Mouse (Mus musculus) embryonic facial prominence, embryonic 11.5 days (tissue): ENCODE measurements at regions not wholly inside any gene's neighbourhood (a gene's known extent, or its start where the extent isn't known, plus 50 kb on each side); places are given as distances from the start of the nearest gene placed in this dataset.

Experiments
- ATAC-seq: fragments of 200-750 bp; cut with Nextera tagmentation; replicated peaks from 2 replicates; pipeline ENCODE4 v1.8.0; 2017; ENCODE audit warnings: low read depth; ENCODE audit not compliant: insufficient number of reproducible peaks, low FRiP score, low TSS enrichment
- DNase-seq: peaks from one replicate; pipeline ENCODE4 v3.0.0-alpha.2; 2015; ENCODE audit warnings: low spot score
- H3K27ac ChIP-seq: fragments of 300-500 bp; sonication (generic); replicated peaks from 2 replicates; pipeline ENCODE4 v1.5.1; 2014; ENCODE audit warnings: mild to moderate bottlenecking, low read depth, low read length, control low read depth
- H3K27me3 ChIP-seq: fragments of 300-500 bp; sonication (generic); 2 replicates; pipeline ENCODE4 v1.6.1; 2014; ENCODE audit warnings: mild to moderate bottlenecking, low read length, moderate library complexity, mixed read lengths; ENCODE audit not compliant: control insufficient read depth, insufficient read depth
- H3K36me3 ChIP-seq: fragments of 300-500 bp; sonication (generic); replicated peaks from 2 replicates; pipeline ENCODE4 v1.6.1; 2014; ENCODE audit warnings: low read depth, mild to moderate bottlenecking, low read length, moderate library complexity, mixed read lengths; ENCODE audit not compliant: control insufficient read depth, insufficient read depth
- H3K4me1 ChIP-seq: fragments of 300-500 bp; sonication (generic); 2 replicates; pipeline ENCODE4 v1.6.1; 2014; ENCODE audit warnings: low read length, mixed read lengths; ENCODE audit not compliant: control insufficient read depth, insufficient read depth
- H3K4me2 ChIP-seq: fragments of 300-500 bp; sonication (generic); 2 replicates; pipeline ENCODE4 v1.6.1; 2014; ENCODE audit warnings: low read depth, mild to moderate bottlenecking, control low read depth, low read length, moderate library complexity
- H3K4me3 ChIP-seq: fragments of 300-500 bp; sonication (generic); 2 replicates; pipeline ENCODE4 v1.5.1; 2014; ENCODE audit warnings: low read depth, low read length, control low read depth
- H3K9ac ChIP-seq: fragments of 300-500 bp; sonication (generic); replicated peaks from 2 replicates; pipeline ENCODE4 v1.6.1; 2014; ENCODE audit warnings: mild to moderate bottlenecking, control low read depth, low read length
- H3K9me3 ChIP-seq: fragments of 300-500 bp; sonication (generic); replicated peaks from 2 replicates; pipeline ENCODE4 v1.6.1; 2016; ENCODE audit warnings: mild to moderate bottlenecking, low read length, inconsistent platforms, mixed read lengths; ENCODE audit not compliant: control insufficient read depth
- WGBS: fragments of 180-500 bp; shearing (Covaris S2); extraction: QIAGEN DNeasy Blood & Tissue Kit; methylation state at CpG from one replicate; pipeline ENCODE4 v1.1.7; 2014; 5-methylcytosine and 5-hydroxymethylcytosine counted together

DNA sequence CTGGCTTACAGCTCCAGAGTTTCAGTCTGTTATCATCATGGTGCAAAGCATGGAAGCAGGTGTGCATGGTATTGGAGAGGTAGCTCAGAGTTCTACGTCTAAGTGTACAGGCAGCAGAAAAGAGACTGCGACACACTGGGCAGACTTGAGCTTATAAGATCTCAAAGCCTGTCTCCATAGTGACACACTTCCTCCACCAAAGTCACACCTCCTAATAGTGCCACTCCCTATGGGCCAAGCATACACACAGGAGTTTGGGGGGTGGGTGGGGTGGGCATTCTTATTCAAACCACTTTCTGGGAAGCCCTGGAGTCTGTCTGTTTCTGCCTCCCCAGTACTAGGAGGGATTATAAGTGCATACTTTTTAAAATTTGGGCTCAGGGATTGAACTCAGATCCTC lies 219.5 kb upstream of the Prok2 start:
- no peak for ATAC-seq
- no peak for DNase-seq
- Histone ChIP-seq H3K4me2 (no peak overlapping the region), H3K4me3 (no peak overlapping the region), H3K9ac (no peak overlapping the region), H3K36me3 (no peaks in the 10 kb centered on the region), H3K27me3 (no peaks in the 10 kb centered on the region), H3K27ac (no peak overlapping the region), H3K4me1 (no peaks in the 10 kb centered on the region), H3K9me3 (no peaks in the 10 kb centered on the region)
- 83% methylated on average over 2 of the region's 2 CpGs for WGBS

DNA sequence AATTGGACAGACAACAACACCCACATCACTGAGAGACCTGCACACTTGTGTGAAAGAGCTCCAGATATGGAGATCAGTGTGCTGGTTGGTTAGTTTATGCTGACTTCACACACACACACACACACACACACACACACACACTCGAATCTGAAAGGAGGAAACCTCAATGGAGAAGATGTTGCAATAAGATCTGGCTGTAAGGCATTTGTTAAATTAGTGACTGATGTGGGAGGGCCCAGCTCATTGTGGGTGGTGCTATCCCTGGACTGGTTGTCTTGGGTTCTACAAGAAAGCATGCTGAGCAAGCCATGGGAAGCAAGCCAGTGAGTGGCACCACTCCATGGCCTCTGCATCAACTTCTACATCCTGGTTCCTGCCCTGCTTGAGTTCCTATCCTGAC lies 216.8 kb upstream of the Prok2 start:
- H3K4me2 ChIP-seq, result no peak overlapping the region
- ATAC-seq (no peak), DNase-seq (no peak)
- H3K9ac ChIP-seq, result no peak overlapping the region
- H3K36me3 ChIP-seq, result no peaks in the 10 kb centered on the region
- H3K4me1 ChIP-seq, result no peaks in the 10 kb centered on the region
- no peak overlapping the region for H3K4me3 ChIP-seq
- H3K9me3 ChIP-seq, result no peaks in the 10 kb centered on the region
- WGBS, result 71% methylated on average over 1 of the region's 1 CpGs
- H3K27ac ChIP-seq, result no peak overlapping the region
- no peaks in the 10 kb centered on the region for H3K27me3 ChIP-seq

- Histone ChIP-seq H3K27me3 (no peaks in the 10 kb centered on the region), H3K36me3 (no peaks in the 10 kb centered on the region), H3K27ac (no peak overlapping the region), H3K9me3 (no peaks in the 10 kb centered on the region), H3K4me3 (no peak overlapping the region), H3K4me2 (no peak overlapping the region), H3K9ac (no peak overlapping the region), H3K4me1 (no peaks in the 10 kb centered on the region)
- DNase-seq (no peak), ATAC-seq (no peak)
- WGBS, result 63% methylated on average over 5 of the region's 5 CpGs
Observed at GRCm38 (mm10) chr6:99940118-99940517, 213.9 kb upstream of the Prok2 start.

DNA sequence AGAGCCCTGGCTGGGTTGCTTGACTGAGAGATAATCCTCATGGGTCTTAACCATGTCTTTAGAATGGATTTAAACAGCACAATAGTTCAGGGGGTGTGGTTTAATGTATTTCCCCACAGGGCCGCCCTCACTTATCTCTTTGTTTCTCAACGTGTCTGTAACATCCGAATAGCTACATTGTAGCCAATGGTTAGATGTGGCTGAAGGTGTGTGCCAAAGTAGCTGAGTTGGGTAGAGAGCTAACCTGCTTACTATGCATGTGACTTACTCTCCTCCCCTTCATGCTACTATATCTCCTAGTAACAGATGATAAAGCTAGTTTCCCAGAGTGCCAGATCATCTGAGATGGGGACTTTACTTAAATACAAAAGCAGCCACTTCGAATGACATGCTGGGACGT lies 213.2 kb upstream of the Prok2 start:
- Histone ChIP-seq H3K4me2 (no peak overlapping the region), H3K4me3 (no peak overlapping the region), H3K9me3 (no peaks in the 10 kb centered on the region), H3K27ac (no peak overlapping the region), H3K27me3 (no peaks in the 10 kb centered on the region), H3K4me1 (no peaks in the 10 kb centered on the region), H3K36me3 (no peaks in the 10 kb centered on the region), H3K9ac (no peak overlapping the region)
- no peak for DNase-seq
- 61% methylated on average over 5 of the region's 5 CpGs for WGBS
- no peak for ATAC-seq

DNA sequence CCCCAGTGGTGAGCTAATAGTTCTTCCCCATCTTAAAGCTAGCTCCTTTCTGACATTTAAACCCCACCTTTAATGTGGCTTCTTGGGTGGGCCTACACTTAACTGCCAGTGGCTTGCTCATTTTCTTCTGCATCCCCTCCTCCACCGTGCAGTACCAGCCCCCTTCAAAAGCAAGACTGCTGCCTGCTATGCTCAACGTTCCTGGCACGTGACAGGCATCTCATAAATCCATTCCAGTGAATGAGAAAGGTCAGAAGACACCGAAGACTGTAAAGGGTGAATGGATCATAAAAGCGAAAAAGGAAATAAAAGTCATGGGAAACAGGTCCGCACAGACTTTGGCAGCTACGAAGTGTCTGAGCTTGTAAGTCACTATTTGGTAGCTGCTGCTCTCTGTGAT lies 212.8 kb upstream of the Prok2 start:
- DNase-seq, result no peak
- Histone ChIP-seq H3K27ac (no peak overlapping the region), H3K9ac (no peak overlapping the region), H3K4me1 (no peaks in the 10 kb centered on the region), H3K36me3 (no peaks in the 10 kb centered on the region), H3K27me3 (no peaks in the 10 kb centered on the region), H3K4me2 (no peak overlapping the region), H3K4me3 (no peak overlapping the region), H3K9me3 (no peaks in the 10 kb centered on the region)
- 63% methylated on average over 7 of the region's 7 CpGs for WGBS
- no peak for ATAC-seq

DNA sequence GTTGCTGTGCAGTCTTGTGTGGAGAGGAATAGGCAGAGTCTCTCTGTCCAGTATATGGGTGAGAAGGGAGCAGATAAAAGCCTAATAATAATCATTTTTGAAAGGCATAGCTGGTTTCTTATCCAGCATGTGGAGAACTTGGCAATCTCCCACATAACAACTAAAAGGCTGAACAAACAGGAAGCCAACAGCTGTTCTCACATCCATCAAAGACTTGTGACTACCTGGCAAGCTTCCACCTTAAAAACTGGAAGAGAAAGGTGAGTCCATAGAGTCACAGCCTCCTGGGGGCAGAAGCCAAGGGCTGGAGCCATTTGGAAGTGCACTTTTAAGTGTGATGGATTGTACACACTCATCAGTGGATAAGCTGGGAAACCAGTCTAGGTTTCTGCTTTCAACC lies 210.5 kb upstream of the Prok2 start:
- Histone ChIP-seq H3K9me3 (no peaks in the 10 kb centered on the region), H3K27me3 (no peaks in the 10 kb centered on the region), H3K36me3 (no peaks in the 10 kb centered on the region), H3K4me3 (no peak overlapping the region), H3K4me1 (no peaks in the 10 kb centered on the region), H3K4me2 (no peak overlapping the region), H3K9ac (no peak overlapping the region), H3K27ac (no peak overlapping the region)
- ATAC-seq, result no peak
- no peak for DNase-seq

- Histone ChIP-seq H3K36me3 (no peaks in the 10 kb centered on the region), H3K4me2 (no peak overlapping the region), H3K27me3 (no peaks in the 10 kb centered on the region), H3K9me3 (no peaks in the 10 kb centered on the region), H3K4me3 (no peak overlapping the region), H3K9ac (no peak overlapping the region), H3K27ac (no peak overlapping the region), H3K4me1 (no peaks in the 10 kb centered on the region)
- DNase-seq, result no peak
- ATAC-seq, result no peak
- 82% methylated on average over 4 of the region's 4 CpGs for WGBS
Observed at GRCm38 (mm10) chr6:99935373-99935772, 209.2 kb upstream of the Prok2 start.

DNA sequence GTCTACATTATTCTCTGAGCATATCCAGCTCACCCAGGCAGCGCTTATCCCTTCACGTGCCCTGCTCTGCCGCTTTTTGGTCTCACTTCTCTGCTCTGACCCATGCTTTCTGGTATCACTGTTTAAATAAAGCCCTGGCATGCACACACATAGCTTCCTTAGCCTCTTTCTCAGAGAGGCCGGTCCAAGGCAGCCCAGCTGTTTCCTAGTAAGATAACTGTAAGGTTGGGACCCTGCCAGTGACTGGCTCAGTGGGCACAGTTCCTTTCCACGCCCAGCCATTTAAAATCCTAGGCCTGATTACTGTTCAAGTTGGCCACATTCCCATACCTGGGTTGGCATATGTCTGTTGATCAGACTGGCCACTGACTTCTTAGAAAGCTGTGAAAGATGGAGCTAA lies 208.2 kb upstream of the Prok2 start:
- Histone ChIP-seq H3K36me3 (no peaks in the 10 kb centered on the region), H3K27ac (no peak overlapping the region), H3K4me2 (no peak overlapping the region), H3K4me3 (no peak overlapping the region), H3K9me3 (no peaks in the 10 kb centered on the region), H3K27me3 (no peaks in the 10 kb centered on the region), H3K4me1 (no peaks in the 10 kb centered on the region), H3K9ac (no peak overlapping the region)
- 87% methylated on average over 5 of the region's 5 CpGs for WGBS
- ATAC-seq (no peak), DNase-seq (no peak)

DNA sequence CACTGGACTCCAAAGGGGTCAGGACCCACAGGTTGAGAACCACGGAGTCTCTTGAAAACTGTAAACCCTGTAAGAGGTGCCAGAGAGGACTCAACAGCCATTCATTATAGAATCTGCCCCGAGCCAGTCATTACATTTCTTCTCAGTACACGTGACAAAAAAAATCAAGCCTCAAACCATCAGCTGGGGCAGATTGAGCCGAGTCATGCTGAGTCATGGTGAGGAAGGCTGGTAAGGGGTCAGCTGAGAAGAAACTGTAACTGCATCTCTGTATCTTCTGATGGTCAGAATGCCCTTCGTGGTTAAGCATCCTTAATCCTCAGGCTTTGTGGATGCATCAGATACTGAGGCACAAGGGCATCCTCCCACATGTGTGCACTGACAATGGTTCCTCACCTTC lies 207.2 kb upstream of the Prok2 start:
- H3K27ac ChIP-seq, result no peak overlapping the region
- H3K4me3 ChIP-seq, result no peak overlapping the region
- no peaks in the 10 kb centered on the region for H3K9me3 ChIP-seq
- ATAC-seq, result no peak
- H3K9ac ChIP-seq, result no peak overlapping the region
- no peak for DNase-seq
- H3K4me2 ChIP-seq, result no peak overlapping the region
- H3K27me3 ChIP-seq, result no peaks in the 10 kb centered on the region
- 67% methylated on average over 5 of the region's 5 CpGs for WGBS
- no peaks in the 10 kb centered on the region for H3K4me1 ChIP-seq
- no peaks in the 10 kb centered on the region for H3K36me3 ChIP-seq
